Mouse (Mus musculus) heart, embryonic 13.5 days (tissue): ENCODE measurements around the gene Hamp2. TPM values are rescaled to one million over a fixed set of nuclear protein-coding genes. Genes with fewer than 3 reads are reported as not detected.

Experiments used
- ATAC-seq: fragments of 200-750 bp; cut with Nextera tagmentation; 2 replicates; pipeline ENCODE4 v1.8.0; 2017; ENCODE audit warnings: moderate TSS enrichment; ENCODE audit not compliant: insufficient number of reproducible peaks, low FRiP score, low TSS enrichment; ENCODE audit errors: extremely low read depth
- H3K27ac ChIP-seq: fragments of 300-500 bp; sonication (generic); replicated peaks from 2 replicates; pipeline ENCODE4 v1.5.1; 2015; ENCODE audit warnings: moderate library complexity, mild to moderate bottlenecking, inconsistent platforms
- H3K27me3 ChIP-seq: fragments of 300-500 bp; sonication (generic); replicated peaks from 2 replicates; pipeline ENCODE4 v1.6.1; 2015; ENCODE audit warnings: mild to moderate bottlenecking, inconsistent platforms
- H3K36me3 ChIP-seq: fragments of 300-500 bp; sonication (generic); 2 replicates; pipeline ENCODE4 v1.6.1; 2015; ENCODE audit warnings: mild to moderate bottlenecking, inconsistent platforms
- H3K4me1 ChIP-seq: fragments of 300-500 bp; sonication (generic); 2 replicates; pipeline ENCODE4 v1.6.1; 2015; ENCODE audit warnings: inconsistent platforms
- H3K4me2 ChIP-seq: fragments of 300-500 bp; sonication (generic); 2 replicates; pipeline ENCODE4 v1.6.1; 2015; ENCODE audit warnings: inconsistent platforms, mild to moderate bottlenecking, moderate library complexity
- H3K4me3 ChIP-seq: fragments of 300-500 bp; sonication (generic); 2 replicates; pipeline ENCODE4 v1.5.1; 2015; ENCODE audit warnings: moderate library complexity, mild to moderate bottlenecking, inconsistent platforms
- H3K9ac ChIP-seq: fragments of 300-500 bp; sonication (generic); 2 replicates; pipeline ENCODE4 v1.6.1; 2015; ENCODE audit warnings: inconsistent platforms, mild to moderate bottlenecking, moderate library complexity
- H3K9me3 ChIP-seq: fragments of 300-500 bp; sonication (generic); 2 replicates; pipeline ENCODE4 v1.6.1; 2016; ENCODE audit warnings: inconsistent platforms
- WGBS: fragments of 180-500 bp; shearing (Covaris S2); methylation state at CpG from one replicate; pipeline ENCODE4 v1.1.7; 2015; ENCODE audit warnings: mixed read lengths; 5-methylcytosine and 5-hydroxymethylcytosine counted together
- polyA plus RNA-seq: library from polyadenylated mRNA; unstranded; fragments of >200 nt; fragmentation: Nextera tagmentation; extraction: Ambion mirVana; gene quantifications from 2 replicates; pipeline ENCODE4 v1.2.1, GENCODE M21; 2015

The Hamp2 gene
- polyA plus RNA-seq, 1 experiment from 2014 or later: not detected

DNA sequence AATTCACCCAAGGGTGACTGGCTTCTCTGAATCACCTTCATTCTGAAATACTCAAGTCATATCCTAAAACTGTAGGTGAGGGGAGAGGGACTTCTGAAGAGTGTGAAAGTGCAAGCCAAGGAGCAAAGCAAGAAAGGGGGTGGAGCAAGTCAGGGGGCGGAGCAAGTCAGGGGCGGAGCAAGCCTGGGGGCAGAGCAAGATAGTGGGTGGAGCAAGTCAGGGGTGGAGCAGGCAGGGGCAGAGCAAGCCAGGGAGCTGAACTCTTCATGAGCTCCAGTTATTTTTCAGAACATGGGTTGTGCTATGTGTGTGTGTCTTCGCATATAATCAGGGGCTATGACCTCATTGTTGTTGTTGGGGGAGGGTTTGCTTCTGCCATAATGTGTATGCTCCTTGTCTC is 4.3 kb downstream of the Hamp2 start:
- H3K27ac ChIP-seq: no peak overlapping the region
- H3K4me2 ChIP-seq: no peak overlapping the region
- H3K4me1 ChIP-seq: no peaks in the 10 kb centered on the region
- H3K9ac ChIP-seq: no peak overlapping the region
- no peak for ATAC-seq
- WGBS: 54% methylated on average over 3 of the region's 3 CpGs
- no peak overlapping the region for H3K4me3 ChIP-seq
- H3K9me3 ChIP-seq: no peaks in the 10 kb centered on the region
- no peaks in the 10 kb centered on the region for H3K36me3 ChIP-seq
- H3K27me3 ChIP-seq: peaks cover 11% of the 10 kb centered on the region

DNA sequence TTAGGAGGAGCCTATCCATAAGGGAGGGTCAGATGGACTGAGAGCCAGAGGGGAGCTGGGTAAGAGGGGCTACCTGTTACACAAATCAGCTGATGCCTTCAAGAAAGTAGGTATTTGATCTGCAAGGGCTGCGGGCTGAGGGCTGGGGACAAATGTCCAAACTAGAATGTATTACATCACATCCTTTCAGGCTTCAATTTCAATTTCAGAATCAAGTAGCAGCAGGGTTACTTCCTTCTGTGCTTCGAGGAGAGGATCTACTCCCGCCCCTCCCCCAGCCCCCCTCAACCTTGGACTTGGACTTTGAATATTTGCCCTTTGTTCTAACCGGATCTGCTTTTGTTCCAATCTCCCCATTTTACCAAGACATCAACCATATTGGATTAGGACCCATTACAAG is 7.3 kb downstream of the Hamp2 start:
- Histone ChIP-seq H3K9ac (no peak overlapping the region), H3K27ac (no peak overlapping the region), H3K9me3 (no peaks in the 10 kb centered on the region), H3K4me1 (peaks cover 6% of the 10 kb centered on the region), H3K4me2 (no peak overlapping the region), H3K4me3 (no peak overlapping the region), H3K36me3 (no peaks in the 10 kb centered on the region), H3K27me3 (peaks cover 12% of the 10 kb centered on the region)
- WGBS: 51% methylated on average over 4 of the region's 4 CpGs
- no peak for ATAC-seq

DNA sequence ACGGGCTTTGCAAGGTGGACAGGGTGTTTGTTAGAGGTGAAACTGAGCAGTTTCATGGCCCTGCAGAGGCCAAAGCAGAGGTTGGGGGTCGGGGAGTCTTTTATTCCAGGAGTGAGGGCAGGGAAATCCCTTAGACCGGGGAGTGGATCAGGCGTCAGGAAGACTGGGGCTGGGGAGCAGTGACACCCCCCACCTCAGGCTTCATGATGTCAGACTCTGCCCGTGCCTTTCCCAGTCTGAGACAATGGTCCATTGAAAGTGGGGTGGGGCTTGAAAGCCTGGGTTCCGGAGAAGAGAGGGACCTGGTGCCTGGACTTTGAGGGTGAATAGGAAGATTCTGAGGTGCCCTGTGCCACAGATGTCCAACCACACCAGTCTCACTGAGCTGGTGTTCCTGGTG is 7.8 kb downstream of the Hamp2 start:
- no peak overlapping the region for H3K4me3 ChIP-seq
- WGBS: 35% methylated on average over 6 of the region's 6 CpGs
- H3K4me1 ChIP-seq: peaks cover 6% of the 10 kb centered on the region
- no peak overlapping the region for H3K27ac ChIP-seq
- no peaks in the 10 kb centered on the region for H3K36me3 ChIP-seq
- H3K9me3 ChIP-seq: no peaks in the 10 kb centered on the region
- peaks cover 12% of the 10 kb centered on the region for H3K27me3 ChIP-seq
- H3K4me2 ChIP-seq: no peak overlapping the region
- H3K9ac ChIP-seq: no peak overlapping the region
- no peak for ATAC-seq

DNA sequence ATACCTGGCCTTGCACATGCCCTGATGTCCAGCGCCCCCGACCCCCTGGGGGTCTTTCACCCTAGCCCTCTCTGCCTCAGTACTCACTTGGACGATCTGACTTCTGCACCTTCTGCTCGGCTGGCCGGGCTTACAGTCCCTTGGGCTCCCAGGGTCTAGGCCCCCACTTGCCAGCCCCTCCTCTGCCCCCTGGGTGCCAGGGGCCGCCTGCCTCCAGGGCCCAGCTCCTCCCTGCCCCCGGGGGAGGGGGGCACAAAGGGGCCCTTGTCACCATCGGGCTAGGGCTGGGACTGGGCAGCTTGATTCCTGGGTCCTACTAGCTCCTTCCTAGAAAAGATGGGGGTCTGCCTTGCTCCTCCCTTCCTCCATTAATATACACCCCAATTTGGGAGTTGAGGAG is 9.7 kb downstream of the Hamp2 start, which contains the start of gene Mag:
Gene Mag, minus strand, starts transcription at position 142 of the 400 bp plus-strand sequence.
- no peaks in the 10 kb centered on the region for H3K36me3 ChIP-seq
- H3K4me3 ChIP-seq: no peak within 1 kb of the TSS
- 65% methylated on average over 8 of the region's 8 CpGs for WGBS
- H3K27ac ChIP-seq: no peak within 1 kb of the TSS
- ATAC-seq: no peak
- H3K9ac ChIP-seq: no peak within 1 kb of the TSS
- no peak within 1 kb of the TSS for H3K4me2 ChIP-seq
- H3K4me1 ChIP-seq: peaks cover 6% of the 10 kb centered on the region
- no peaks in the 10 kb centered on the region for H3K9me3 ChIP-seq
- peaks cover 15% of the 10 kb centered on the region for H3K27me3 ChIP-seq

DNA sequence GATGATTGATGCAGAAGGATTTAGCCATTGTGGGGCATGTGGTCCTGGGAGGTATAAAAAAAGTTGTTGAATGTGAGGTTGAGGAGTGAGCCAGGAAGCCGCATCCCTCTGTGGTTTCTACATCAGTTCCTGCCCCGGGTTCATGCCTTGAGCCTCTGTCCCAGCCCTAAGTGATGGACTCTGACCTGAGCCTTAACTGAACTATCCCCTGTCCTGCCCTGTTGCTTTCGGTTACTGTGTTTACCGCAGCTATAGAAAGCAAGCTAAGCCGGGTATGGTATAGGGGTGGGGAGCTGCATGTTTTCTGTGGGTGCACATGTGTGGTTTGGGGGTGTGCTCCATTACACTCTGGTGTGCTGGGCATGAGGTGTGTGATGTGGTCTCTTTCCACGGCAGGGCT is 14.7 kb downstream of the Hamp2 start:
- H3K9ac ChIP-seq: no peak overlapping the region
- no peaks in the 10 kb centered on the region for H3K9me3 ChIP-seq
- H3K36me3 ChIP-seq: no peaks in the 10 kb centered on the region
- ATAC-seq: no peak
- H3K27ac ChIP-seq: no peak overlapping the region
- H3K4me1 ChIP-seq: peaks cover 15% of the 10 kb centered on the region
- peaks cover 37% of the 10 kb centered on the region for H3K27me3 ChIP-seq
- no peak overlapping the region for H3K4me3 ChIP-seq
- no peak overlapping the region for H3K4me2 ChIP-seq
- WGBS: 61% methylated on average over 6 of the region's 6 CpGs

DNA sequence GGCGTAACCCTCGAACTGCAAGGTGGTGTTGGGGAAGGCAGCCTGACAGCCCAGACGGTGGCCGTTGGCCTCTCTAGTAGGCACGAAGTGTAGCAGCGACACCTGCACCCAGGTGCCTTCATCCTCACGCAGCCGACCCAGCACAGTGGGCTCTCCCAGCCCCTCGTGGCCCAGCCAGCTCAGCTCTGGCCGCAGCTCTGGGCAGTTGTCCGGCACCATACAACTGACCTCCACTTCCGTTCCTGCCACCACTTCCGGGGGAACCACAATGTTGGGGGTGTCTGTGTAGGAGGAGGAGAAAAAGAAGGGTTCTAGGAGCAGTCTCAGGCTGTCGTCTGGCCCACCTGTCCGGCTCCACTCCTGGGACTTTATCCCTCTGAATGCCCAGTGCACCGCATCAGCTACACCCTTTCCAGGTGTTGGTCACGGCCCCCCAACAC is 15.5 kb downstream of the Hamp2 start:
- Histone ChIP-seq H3K36me3 (no peaks in the 10 kb centered on the region), H3K27me3 (peaks cover 36% of the 10 kb centered on the region), H3K4me2 (peak overlapping the region; percentile 63), H3K9me3 (no peaks in the 10 kb centered on the region), H3K4me1 (peaks cover 15% of the 10 kb centered on the region), H3K4me3 (peak overlapping the region; percentile 23), H3K27ac (no peak overlapping the region), H3K9ac (no peak overlapping the region)
- 24% methylated on average over 16 of the region's 17 CpGs for WGBS
- no peak for ATAC-seq

DNA sequence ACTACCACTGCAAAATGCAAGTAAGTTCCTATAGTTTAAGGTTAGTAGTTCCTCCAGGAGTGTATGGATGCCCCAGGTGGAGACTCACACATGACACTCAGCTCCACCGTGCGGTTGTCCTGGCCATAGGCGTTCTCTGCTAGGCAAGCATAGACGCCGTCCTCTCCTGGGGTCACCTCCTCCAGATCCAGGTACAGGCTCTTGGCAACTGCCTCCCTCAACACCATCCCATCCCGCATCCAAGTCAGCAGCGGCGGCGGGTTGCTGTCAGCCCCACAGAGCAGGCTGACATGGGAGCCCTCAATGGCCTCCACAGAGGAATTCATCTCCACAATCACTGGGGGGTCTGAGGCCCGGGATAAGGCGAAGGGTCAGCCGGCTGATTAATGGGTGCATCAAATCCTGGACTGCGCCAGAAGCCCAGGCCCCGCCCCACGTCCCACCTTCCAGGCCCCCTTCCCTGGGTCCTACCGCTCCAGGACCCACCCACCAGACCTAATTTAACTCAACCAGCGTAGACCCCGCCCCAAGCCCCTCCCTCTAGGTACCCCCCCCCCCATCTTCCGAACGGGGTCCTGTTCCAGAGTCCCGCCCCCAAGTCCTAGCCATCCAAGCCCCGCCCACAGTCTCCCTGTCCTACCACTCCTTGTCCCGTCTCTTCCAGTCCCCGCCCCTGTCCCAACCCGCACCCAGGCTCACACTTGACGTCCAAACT is 16.0 kb downstream of the Hamp2 start:
- H3K27ac ChIP-seq: no peak overlapping the region
- H3K4me2 ChIP-seq: peak overlapping the region; percentile 63
- H3K9me3 ChIP-seq: no peaks in the 10 kb centered on the region
- peaks cover 39% of the 10 kb centered on the region for H3K27me3 ChIP-seq
- no peaks in the 10 kb centered on the region for H3K36me3 ChIP-seq
- peak overlapping the region; percentile 23 for H3K4me3 ChIP-seq
- 2% methylated on average over 23 of the region's 26 CpGs for WGBS
- ATAC-seq: no peak
- 0 out of 2 replicates have a peak overlapping the region, but pooled peaks have one; percentile 3 for H3K9ac ChIP-seq
- peaks cover 14% of the 10 kb centered on the region for H3K4me1 ChIP-seq

DNA sequence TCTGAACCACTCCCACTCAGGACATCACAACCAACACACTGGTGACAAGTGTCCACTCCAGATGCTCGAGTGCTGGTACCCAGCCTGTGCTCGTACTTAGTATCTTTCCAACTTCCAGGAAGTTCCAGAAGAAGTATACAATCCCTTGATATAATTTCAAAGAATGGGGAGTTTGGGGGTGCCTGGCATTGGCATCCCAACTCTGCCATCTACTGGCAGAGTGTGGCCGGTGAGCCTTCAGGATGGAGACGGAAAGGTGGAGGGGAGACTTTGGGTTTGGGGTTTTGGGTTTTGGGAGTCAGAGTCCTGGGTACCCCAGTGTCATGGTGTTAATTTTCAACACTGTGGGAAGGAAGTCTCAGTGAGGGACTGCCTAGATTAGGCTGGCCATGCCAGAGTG is 20.4 kb downstream of the Hamp2 start:
- H3K4me3 ChIP-seq: no peak overlapping the region
- no peaks in the 10 kb centered on the region for H3K9me3 ChIP-seq
- H3K9ac ChIP-seq: no peak overlapping the region
- H3K4me2 ChIP-seq: no peak overlapping the region
- WGBS: 35% methylated on average over 4 of the region's 4 CpGs
- no peak overlapping the region for H3K27ac ChIP-seq
- peaks cover 9% of the 10 kb centered on the region for H3K4me1 ChIP-seq
- no peaks in the 10 kb centered on the region for H3K36me3 ChIP-seq
- no peak for ATAC-seq
- peaks cover 45% of the 10 kb centered on the region for H3K27me3 ChIP-seq

DNA sequence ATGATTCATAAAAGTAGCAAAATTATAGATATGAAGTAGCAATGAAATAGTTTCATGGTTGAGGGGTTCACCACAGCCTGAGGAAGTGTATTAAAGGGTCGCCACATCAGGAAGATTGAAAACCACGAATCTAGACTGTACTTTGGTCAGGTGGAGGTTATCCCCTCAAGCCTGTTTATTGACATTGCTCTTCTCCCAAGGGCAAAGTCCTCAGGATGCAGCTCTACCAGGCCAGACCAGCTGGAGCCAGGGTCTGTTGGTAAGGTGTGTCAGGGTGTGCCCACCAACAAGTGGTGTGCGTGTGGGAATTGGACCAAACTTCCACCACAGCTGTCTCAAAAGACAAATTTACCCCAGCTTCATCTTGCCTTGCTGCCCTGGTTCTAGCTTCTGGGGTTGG is 29.3 kb downstream of the Hamp2 start:
- no peak for ATAC-seq
- Histone ChIP-seq H3K27ac (no peak overlapping the region), H3K9me3 (no peaks in the 10 kb centered on the region), H3K4me3 (no peak overlapping the region), H3K9ac (no peak overlapping the region), H3K36me3 (no peaks in the 10 kb centered on the region), H3K4me1 (peaks cover 3% of the 10 kb centered on the region; the same call in 1 of the 2 replicates), H3K27me3 (no peaks in the 10 kb centered on the region), H3K4me2 (no peak overlapping the region)
- WGBS: 82% methylated on average over 3 of the region's 3 CpGs

DNA sequence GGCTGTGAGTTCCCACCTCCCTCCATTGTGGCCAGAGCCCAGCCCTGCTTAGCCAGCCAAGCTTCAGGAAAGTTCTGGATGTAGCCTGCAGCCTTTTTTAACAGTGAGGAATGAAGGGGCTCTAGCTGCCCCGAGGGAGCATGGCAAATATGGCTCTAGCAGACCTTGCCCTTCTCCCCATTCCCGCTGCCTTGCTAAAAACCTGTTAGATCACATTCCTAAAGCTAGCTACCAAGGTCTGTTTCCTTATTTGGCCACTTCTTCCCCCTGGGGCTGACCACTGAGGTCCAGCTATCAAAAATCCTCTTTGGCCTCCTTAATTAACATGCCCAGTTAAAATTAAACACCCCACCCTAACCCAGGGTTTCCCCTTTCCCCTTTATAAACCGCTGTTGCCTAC is 32.0 kb downstream of the Hamp2 start:
- Histone ChIP-seq H3K4me3 (no peak overlapping the region), H3K27me3 (no peaks in the 10 kb centered on the region), H3K9me3 (no peaks in the 10 kb centered on the region), H3K4me1 (peaks cover 3% of the 10 kb centered on the region; the same call in 1 of the 2 replicates), H3K36me3 (no peaks in the 10 kb centered on the region), H3K27ac (no peak overlapping the region), H3K4me2 (no peak overlapping the region), H3K9ac (no peak overlapping the region)
- ATAC-seq: no peak
- 51% methylated on average over 3 of the region's 3 CpGs for WGBS

DNA sequence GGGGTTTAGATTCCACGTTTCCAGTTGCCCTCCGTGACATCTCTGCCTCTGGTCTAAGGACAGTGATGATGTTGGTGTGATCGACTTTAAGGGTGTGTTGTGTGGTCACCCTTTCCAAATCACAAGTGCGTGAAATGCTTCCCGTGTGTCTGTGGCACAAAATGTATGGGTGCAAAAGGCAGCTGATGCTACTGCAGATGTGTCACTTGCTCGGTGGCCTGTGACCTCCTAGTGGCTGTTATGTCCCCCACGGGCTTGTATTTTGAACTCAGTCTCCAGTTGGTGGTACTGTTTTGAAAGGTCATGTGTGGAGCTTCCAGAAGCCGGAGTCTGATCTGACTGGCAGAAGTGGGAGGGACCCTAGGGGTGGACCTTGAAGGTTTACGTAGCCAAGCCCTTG is 32.7 kb downstream of the Hamp2 start:
- 79% methylated on average over 9 of the region's 9 CpGs for WGBS
- H3K4me1 ChIP-seq: peaks cover 3% of the 10 kb centered on the region; the same call in 1 of the 2 replicates
- no peaks in the 10 kb centered on the region for H3K9me3 ChIP-seq
- no peak overlapping the region for H3K9ac ChIP-seq
- no peak overlapping the region for H3K4me2 ChIP-seq
- no peak overlapping the region for H3K4me3 ChIP-seq
- no peaks in the 10 kb centered on the region for H3K27me3 ChIP-seq
- H3K27ac ChIP-seq: no peak overlapping the region
- ATAC-seq: no peak
- no peaks in the 10 kb centered on the region for H3K36me3 ChIP-seq

DNA sequence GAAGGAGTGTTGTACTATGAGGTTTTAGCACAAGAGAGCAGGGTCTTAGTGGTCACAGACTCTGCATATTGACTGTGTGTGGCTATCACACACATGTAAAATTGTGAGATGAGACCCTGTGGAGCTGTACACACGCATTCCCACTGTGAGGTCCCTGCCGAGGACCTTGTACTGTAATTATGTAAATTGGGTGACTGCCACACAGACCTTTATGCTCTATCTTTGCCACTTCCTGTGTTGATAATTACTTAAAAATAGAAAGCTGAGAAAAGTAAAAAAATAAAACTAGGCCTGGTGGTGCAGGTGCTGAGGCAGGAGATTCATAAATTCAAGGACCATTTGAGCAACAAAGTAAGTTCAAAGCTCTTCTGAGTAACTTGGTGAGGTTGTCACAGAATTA is 33.8 kb downstream of the Hamp2 start:
- 48% methylated on average over 2 of the region's 2 CpGs for WGBS

More for the DNA sequence above, 33.8 kb downstream of the Hamp2 start:
- no peak overlapping the region for H3K4me2 ChIP-seq
- H3K36me3 ChIP-seq: no peaks in the 10 kb centered on the region
- H3K27ac ChIP-seq: no peak overlapping the region
- no peak overlapping the region for H3K4me3 ChIP-seq
- no peaks in the 10 kb centered on the region for H3K27me3 ChIP-seq
- H3K9ac ChIP-seq: no peak overlapping the region
- H3K4me1 ChIP-seq: peaks cover 3% of the 10 kb centered on the region; the same call in 1 of the 2 replicates
- no peak for ATAC-seq
- H3K9me3 ChIP-seq: no peaks in the 10 kb centered on the region
